Mouse (Mus musculus): ENCODE results near the gene Echs1.

DNA sequence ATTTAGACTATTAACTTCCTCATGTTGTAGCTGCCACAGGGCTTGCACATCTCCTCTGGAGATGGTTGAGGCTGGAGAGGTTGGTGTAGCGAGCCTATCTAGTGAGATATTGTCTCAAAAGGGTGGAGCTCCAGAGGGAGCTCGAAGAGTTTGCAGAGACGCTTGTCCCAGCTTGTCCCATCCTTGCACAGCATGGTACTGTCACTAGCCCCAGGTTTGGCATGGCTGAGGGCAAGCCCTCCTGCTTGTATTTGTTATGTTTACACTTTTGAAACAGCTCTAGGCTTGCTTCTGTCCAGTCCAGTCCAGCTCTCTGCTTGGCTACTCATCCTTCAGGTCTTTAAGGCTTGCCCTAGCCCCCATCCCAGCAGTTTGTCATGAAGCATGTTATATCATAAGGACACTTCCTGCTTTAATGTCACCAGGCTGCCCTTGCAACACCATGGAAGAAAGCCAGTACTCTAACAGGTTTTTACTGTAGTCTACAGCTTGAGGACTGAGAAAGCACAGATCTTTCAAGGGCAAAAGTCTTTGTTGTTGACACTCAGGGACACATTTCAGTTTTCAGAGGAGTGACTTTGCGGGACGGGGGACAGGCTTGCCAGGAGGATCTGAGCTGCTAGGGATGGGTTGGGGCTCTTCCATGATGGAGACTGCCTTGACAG, 19.0 kb upstream of the Echs1 start:
- TF ChIP-seq CTCF (IDR thresholded peaks at IDR 0.05; ENCODE audit: borderline replicate concordance, control insufficient read depth, extremely low read depth, insufficient read depth, low read length, poor library complexity) (no peak), POLR2A (IDR thresholded peaks at IDR 0.05; ENCODE audit: control insufficient read depth, extremely low read depth, insufficient read depth, low read length, poor library complexity) (no peak)
